Mouse (Mus musculus) B cell, adult 62 days (primary cell): Measurements from ENCODE around the gene Adgrd1. TPM values are rescaled to one million over a fixed set of nuclear protein-coding genes. Genes with fewer than 3 reads are reported as not detected.

Experiments used
- total RNA-seq: library from RNA; stranded (reverse); gene quantifications from 4 replicates; pipeline ENCODE4 v1.2.4, GENCODE M21; 2023

Gene Adgrd1
- total RNA-seq, result 0.30 to 0.44 TPM (median 0.32 TPM) in 4 replicates

GRCm38 (mm10) chr5:129096511-129096910 is at the start of gene Adgrd1:
Adgrd1 (plus strand) TSS chr5:129096750.

Other genes with a start within 250 kb of the Adgrd1 start
- not detected in 4 replicates for gene Rimbp2, start 143.3 kb upstream of the Adgrd1 start, total RNA-seq
- gene Stx2, start 88.2 kb upstream of the Adgrd1 start, total RNA-seq, result 9.2 to 12.9 TPM (median 10.7 TPM) in 4 replicates
- 105 to 120 TPM (median 114 TPM) in 4 replicates for gene Ran, start 76.7 kb upstream of the Adgrd1 start, total RNA-seq